Mouse (Mus musculus) hindbrain, embryonic 16.5 days (tissue): Measurements from ENCODE around the gene 2510039O18Rik. TPM values are rescaled to one million over a fixed set of nuclear protein-coding genes. Genes with fewer than 3 reads are reported as not detected.

ENCODE experiments used
- polyA plus RNA-seq: library from polyadenylated mRNA; unstranded; fragments of >200 nt; fragmentation: Nextera tagmentation; extraction: Ambion mirVana; gene quantifications from 2 replicates; pipeline ENCODE4 v1.2.1, GENCODE M21; 2015

Gene 2510039O18Rik
- polyA plus RNA-seq, 1 experiment from 2014 or later, result 8.0 TPM

Other genes with a start within 250 kb of the 2510039O18Rik start
- gene Zfp534, start 238.3 kb upstream of the 2510039O18Rik start, polyA plus RNA-seq, result 0.06 TPM in 1 of 2 replicates, not detected in the other
- 4.0 and 4.1 TPM in 2 replicates for gene Zfp984, start 131.1 kb upstream of the 2510039O18Rik start, polyA plus RNA-seq
- 6.2 and 7.8 TPM in 2 replicates for gene Zfp933, start 92.5 kb upstream of the 2510039O18Rik start, polyA plus RNA-seq
- gene Miip, start 72.1 kb upstream of the 2510039O18Rik start, polyA plus RNA-seq, result 37.6 and 38.7 TPM in 2 replicates
- 8.4 and 11.5 TPM in 2 replicates for gene Fv1, start 71.9 kb upstream of the 2510039O18Rik start, polyA plus RNA-seq
- 107 and 115 TPM in 2 replicates for gene Mfn2, start 36.2 kb upstream of the 2510039O18Rik start, polyA plus RNA-seq
- 28.4 and 34.8 TPM in 2 replicates for gene Plod1, start 4.1 kb upstream of the 2510039O18Rik start, polyA plus RNA-seq
- gene Nppb, start 44.9 kb downstream of the 2510039O18Rik start, polyA plus RNA-seq, result 0.20 and 0.21 TPM in 2 replicates
- gene Nppa, start 59.8 kb downstream of the 2510039O18Rik start, polyA plus RNA-seq, result 1.2 and 1.6 TPM in 2 replicates
- gene Clcn6, start 97.9 kb downstream of the 2510039O18Rik start, polyA plus RNA-seq, result 29.9 and 33.5 TPM in 2 replicates
- 16.5 and 18.5 TPM in 2 replicates for gene Mthfr, start 98.2 kb downstream of the 2510039O18Rik start, polyA plus RNA-seq
- 7.4 and 9.3 TPM in 2 replicates for gene Agtrap, start 147.1 kb downstream of the 2510039O18Rik start, polyA plus RNA-seq
- 98.0 and 105 TPM in 2 replicates for gene Mad2l2, start 189.5 kb downstream of the 2510039O18Rik start, polyA plus RNA-seq
- gene Draxin, start 189.8 kb downstream of the 2510039O18Rik start, polyA plus RNA-seq, result 12.0 and 14.9 TPM in 2 replicates
- 20.3 and 22.9 TPM in 2 replicates for gene Fbxo6, start 211.2 kb downstream of the 2510039O18Rik start, polyA plus RNA-seq
- 104 and 114 TPM in 2 replicates for gene Fbxo44, start 219.6 kb downstream of the 2510039O18Rik start, polyA plus RNA-seq
- gene Fbxo2, start 219.7 kb downstream of the 2510039O18Rik start, polyA plus RNA-seq, result 24.9 and 31.1 TPM in 2 replicates